Mouse (Mus musculus) cerebellum, postnatal 4 days (tissue): ENCODE data around the gene Gfm2.

Source experiments
- DNase-seq, 2 experiments: peaks; one replicate each; pipeline ENCODE4 v3.0.0; 2022; ENCODE audit warnings: low spot score in 2 of 2, mixed read lengths in 1 of 2

Gfm2 gene

GRCm38 (mm10) chr13:97227795-97228194, 90.1 kb downstream of the Gfm2 start:
- no peak for DNase-seq

GRCm38 (mm10) chr13:97230101-97230500, 92.4 kb downstream of the Gfm2 start:
- DNase-seq, result no peak
